Mouse (Mus musculus): ENCODE measurements around the gene Pbx1. TPM values are rescaled to one million over a fixed set of nuclear protein-coding genes. Genes with fewer than 3 reads are reported as not detected.

The Pbx1 gene
- total and polyA plus RNA-seq, 2 experiments: 6.1 to 7.7 TPM

GRCm38 (mm10) chr1:168290236-168290985, 141.7 kb downstream of the Pbx1 start:
- no peaks in the 10 kb centered on the region for H3K27me3 ChIP-seq (ENCODE audit: control insufficient read depth, insufficient read depth, low read length)
- TF ChIP-seq POLR2A (IDR thresholded peaks at IDR 0.05; ENCODE audit: extremely low read depth, insufficient read depth, low read length) (no peak), CTCF (IDR thresholded peaks at IDR 0.05; ENCODE audit: low read depth, low read length) (no peak)
- no peak overlapping the region for H3K27ac ChIP-seq (replicated peaks; ENCODE audit: insufficient read depth, low read depth, low read length)
- no peak overlapping the region for H3K4me3 ChIP-seq (ENCODE audit: insufficient read depth, low read depth, low read length)
- H3K36me3 ChIP-seq (ENCODE audit: control insufficient read depth, insufficient read depth, low read length): no peaks in the 10 kb centered on the region
- H3K9ac ChIP-seq (ENCODE audit: low read depth, low read length): no peak overlapping the region
- H3K4me1 ChIP-seq (ENCODE audit: control insufficient read depth, insufficient read depth, low read length): peaks cover 6% of the 10 kb centered on the region; the same call in 1 of the 2 replicates
- no peaks in the 10 kb centered on the region for H3K79me2 ChIP-seq (ENCODE audit: control insufficient read depth, insufficient read depth, low read length)
- no peak for DNase-seq (ENCODE audit: extremely low read depth, low read depth, low spot score)
- WGBS: 96% methylated on average over 8 of the region's 8 CpGs

- H3K27ac ChIP-seq (replicated peaks; ENCODE audit: insufficient read depth, low read depth, low read length): no peak overlapping the region
- TF ChIP-seq CTCF (IDR thresholded peaks at IDR 0.05; ENCODE audit: low read depth, low read length) (no peak), POLR2A (IDR thresholded peaks at IDR 0.05; ENCODE audit: extremely low read depth, insufficient read depth, low read length) (no peak)
- WGBS: 83% methylated on average over 10 of the region's 10 CpGs
- no peaks in the 10 kb centered on the region for H3K27me3 ChIP-seq (ENCODE audit: control insufficient read depth, insufficient read depth, low read length)
- DNase-seq (ENCODE audit: extremely low read depth, low read depth, low spot score): no peak
- H3K36me3 ChIP-seq (ENCODE audit: control insufficient read depth, insufficient read depth, low read length): no peaks in the 10 kb centered on the region
- no peak overlapping the region for H3K4me3 ChIP-seq (ENCODE audit: insufficient read depth, low read depth, low read length)
- no peaks in the 10 kb centered on the region for H3K79me2 ChIP-seq (ENCODE audit: control insufficient read depth, insufficient read depth, low read length)
- H3K9ac ChIP-seq (ENCODE audit: low read depth, low read length): no peak overlapping the region
- peaks cover 6% of the 10 kb centered on the region; the same call in 1 of the 2 replicates for H3K4me1 ChIP-seq (ENCODE audit: control insufficient read depth, insufficient read depth, low read length)
These were observed 143.1 kb downstream of the Pbx1 start for GRCm38 (mm10) chr1:168288891-168289545.

GRCm38 (mm10) chr1:168287843-168288591, 144.1 kb downstream of the Pbx1 start:
- no peak for TF ChIP-seq CTCF (IDR thresholded peaks at IDR 0.05; ENCODE audit: low read depth, low read length)
- no peak for TF ChIP-seq POLR2A (IDR thresholded peaks at IDR 0.05; ENCODE audit: extremely low read depth, insufficient read depth, low read length)
- H3K4me1 ChIP-seq (ENCODE audit: control insufficient read depth, insufficient read depth, low read length): peaks cover 6% of the 10 kb centered on the region; the same call in 1 of the 2 replicates
- no peaks in the 10 kb centered on the region for H3K36me3 ChIP-seq (ENCODE audit: control insufficient read depth, insufficient read depth, low read length)
- no peak overlapping the region for H3K9ac ChIP-seq (ENCODE audit: low read depth, low read length)
- no peaks in the 10 kb centered on the region for H3K79me2 ChIP-seq (ENCODE audit: control insufficient read depth, insufficient read depth, low read length)
- WGBS: 45% methylated on average over 23 of the region's 23 CpGs
- H3K4me3 ChIP-seq (ENCODE audit: insufficient read depth, low read depth, low read length): no peak overlapping the region
- no peak overlapping the region for H3K27ac ChIP-seq (replicated peaks; ENCODE audit: insufficient read depth, low read depth, low read length)
- DNase-seq (ENCODE audit: extremely low read depth, low read depth, low spot score): no peak
- H3K27me3 ChIP-seq (ENCODE audit: control insufficient read depth, insufficient read depth, low read length): no peaks in the 10 kb centered on the region

GRCm38 (mm10) chr1:168286862-168287650, 145.0 kb downstream of the Pbx1 start:
- H3K4me3 ChIP-seq (ENCODE audit: insufficient read depth, low read depth, low read length): no peak overlapping the region
- H3K27ac ChIP-seq (replicated peaks; ENCODE audit: insufficient read depth, low read depth, low read length): no peak overlapping the region
- H3K4me1 ChIP-seq (ENCODE audit: control insufficient read depth, insufficient read depth, low read length): peaks cover 6% of the 10 kb centered on the region; the same call in 1 of the 2 replicates
- DNase-seq (ENCODE audit: extremely low read depth, low read depth, low spot score): no peak
- H3K36me3 ChIP-seq (ENCODE audit: control insufficient read depth, insufficient read depth, low read length): no peaks in the 10 kb centered on the region
- no peaks in the 10 kb centered on the region for H3K27me3 ChIP-seq (ENCODE audit: control insufficient read depth, insufficient read depth, low read length)
- no peak overlapping the region for H3K9ac ChIP-seq (ENCODE audit: low read depth, low read length)
- no peak for TF ChIP-seq POLR2A (IDR thresholded peaks at IDR 0.05; ENCODE audit: extremely low read depth, insufficient read depth, low read length)
- TF ChIP-seq CTCF (IDR thresholded peaks at IDR 0.05; ENCODE audit: low read depth, low read length): no peak
- no peaks in the 10 kb centered on the region for H3K79me2 ChIP-seq (ENCODE audit: control insufficient read depth, insufficient read depth, low read length)
- WGBS: 82% methylated on average over 2 of the region's 2 CpGs

GRCm38 (mm10) chr1:168284566-168285141, 147.4 kb downstream of the Pbx1 start:
- Histone ChIP-seq H3K79me2 (ENCODE audit: control insufficient read depth, insufficient read depth, low read length) (no peaks in the 10 kb centered on the region), H3K27me3 (ENCODE audit: control insufficient read depth, insufficient read depth, low read length) (no peaks in the 10 kb centered on the region), H3K27ac (replicated peaks; ENCODE audit: insufficient read depth, low read depth, low read length) (no peak overlapping the region), H3K9ac (ENCODE audit: low read depth, low read length) (no peak overlapping the region), H3K4me1 (ENCODE audit: control insufficient read depth, insufficient read depth, low read length) (peaks cover 7% of the 10 kb centered on the region; the same call in 1 of the 2 replicates), H3K36me3 (ENCODE audit: control insufficient read depth, insufficient read depth, low read length) (no peaks in the 10 kb centered on the region), H3K4me3 (ENCODE audit: insufficient read depth, low read depth, low read length) (no peak overlapping the region)
- WGBS: 79% methylated on average over 9 of the region's 9 CpGs
- DNase-seq (ENCODE audit: extremely low read depth, low read depth, low spot score): no peak
- TF ChIP-seq CTCF (IDR thresholded peaks at IDR 0.05; ENCODE audit: low read depth, low read length): no peak
- TF ChIP-seq POLR2A (IDR thresholded peaks at IDR 0.05; ENCODE audit: extremely low read depth, insufficient read depth, low read length): no peak
